Mouse (Mus musculus) spleen, adult 2 months (tissue): ENCODE measurements around the gene Adamts20. TPM values are rescaled to one million over a fixed set of nuclear protein-coding genes. Genes with fewer than 3 reads are reported as not detected.
A peak's percentile ranks its signal among the peaks of the same experiment; 100 is the strongest.

Source experiments
- DNase-seq, 2 experiments: peaks; one replicate each; pipeline versions ENCODE4 v3.0.0 to v3.0.0-alpha.2; 2012 to 2021; ENCODE audit warnings: low spot score in 2 of 2, low read depth in 1 of 2
- H3K27ac ChIP-seq: fragments of 200-500 bp; 2 replicates; pipeline ENCODE4 v1.5.1; 2012; ENCODE audit warnings: low read length, inconsistent platforms; ENCODE audit not compliant: insufficient read depth
- H3K27me3 ChIP-seq: fragments of 200-500 bp; 2 replicates; pipeline ENCODE4 v1.6.1; 2012; ENCODE audit warnings: mild to moderate bottlenecking, moderate library complexity, low read length, inconsistent platforms; ENCODE audit not compliant: control insufficient read depth, insufficient read depth
- H3K36me3 ChIP-seq: fragments of 200-500 bp; 2 replicates; pipeline ENCODE4 v1.6.1; 2012; ENCODE audit warnings: mild to moderate bottlenecking, low read length, inconsistent platforms; ENCODE audit not compliant: control insufficient read depth, insufficient read depth
- H3K4me1 ChIP-seq: fragments of 200-500 bp; 2 replicates; pipeline ENCODE4 v1.6.1; 2011; ENCODE audit warnings: inconsistent platforms; ENCODE audit not compliant: control insufficient read depth, insufficient read depth, insufficient read length
- H3K4me3 ChIP-seq: fragments of 200-500 bp; 2 replicates; pipeline ENCODE4 v1.5.1; 2011; ENCODE audit warnings: mild to moderate bottlenecking, inconsistent platforms; ENCODE audit not compliant: insufficient read depth, insufficient read length; ENCODE audit errors: extremely low read depth
- CTCF ChIP-seq: fragments of 200-500 bp; IDR thresholded peaks from 2 replicates; pipeline ENCODE4 v1.5.1; 2011; ENCODE audit warnings: mild to moderate bottlenecking, inconsistent platforms; ENCODE audit not compliant: insufficient read depth, insufficient read length, insufficient replicate concordance; ENCODE audit errors: extremely low read depth
- POLR2A ChIP-seq: fragments of 200-500 bp; IDR thresholded peaks from 2 replicates; pipeline ENCODE4 v1.6.1; 2011; ENCODE audit warnings: low read depth, low read length, inconsistent platforms
- WGBS: fragments of 180-500 bp; shearing (Covaris S2); methylation state at CpG from one replicate; pipeline ENCODE4 v1.1.7; 2018; 5-methylcytosine and 5-hydroxymethylcytosine counted together
- polyA plus RNA-seq: library from polyadenylated mRNA; depleted of rRNA; stranded (reverse); fragments of >200 nt; gene quantifications from 2 replicates; pipeline ENCODE4 v1.2.3, GENCODE M21; 2012

Adamts20 gene
- polyA plus RNA-seq, 1 experiment = 0.51 TPM

- TF ChIP-seq CTCF = no peak
- Histone ChIP-seq H3K27me3 (no peaks in the 10 kb centered on the region), H3K27ac (no peak overlapping the region), H3K4me1 (peaks cover 2% of the 10 kb centered on the region; the same call in 1 of the 2 replicates), H3K4me3 (no peak overlapping the region), H3K36me3 (no peaks in the 10 kb centered on the region)
- 89% methylated on average over 2 of the region's 2 CpGs for WGBS
- DNase-seq = no peak
Observed at GRCm38 (mm10) chr15:94482555-94482954, 17.3 kb upstream of the Adamts20 start.

- no peak for TF ChIP-seq POLR2A
- TF ChIP-seq CTCF = no peak
Observed at GRCm38 (mm10) chr15:94480792-94481191, 15.6 kb upstream of the Adamts20 start.

GRCm38 (mm10) chr15:94480248-94480647 lies 15.0 kb upstream of the Adamts20 start:
- DNase-seq = no peak
- TF ChIP-seq CTCF = no peak
- TF ChIP-seq POLR2A = no peak
- Histone ChIP-seq H3K27me3 (no peaks in the 10 kb centered on the region), H3K4me3 (no peak overlapping the region), H3K4me1 (peaks cover 2% of the 10 kb centered on the region; the same call in 1 of the 2 replicates), H3K36me3 (no peaks in the 10 kb centered on the region), H3K27ac (no peak overlapping the region)
- 82% methylated on average over 5 of the region's 5 CpGs for WGBS

More at GRCm38 (mm10) chr15:94480792-94481191, 15.6 kb upstream of the Adamts20 start:
- no peaks in the 10 kb centered on the region for H3K27me3 ChIP-seq
- no peak overlapping the region for H3K27ac ChIP-seq
- H3K4me3 ChIP-seq = no peak overlapping the region
- peaks cover 2% of the 10 kb centered on the region; the same call in 1 of the 2 replicates for H3K4me1 ChIP-seq
- no peak for DNase-seq
- no peaks in the 10 kb centered on the region for H3K36me3 ChIP-seq
- 70% methylated on average over 4 of the region's 4 CpGs for WGBS

GRCm38 (mm10) chr15:94479513-94480136 lies 14.4 kb upstream of the Adamts20 start:
- TF ChIP-seq POLR2A (no peak), CTCF (no peak)
- Histone ChIP-seq H3K4me3 (no peak overlapping the region), H3K27ac (no peak overlapping the region), H3K4me1 (peaks cover 2% of the 10 kb centered on the region; the same call in 1 of the 2 replicates), H3K36me3 (no peaks in the 10 kb centered on the region), H3K27me3 (no peaks in the 10 kb centered on the region)
- no peak for DNase-seq
- WGBS = 82% methylated on average over 3 of the region's 3 CpGs

- WGBS = 17% methylated on average over 13 of the region's 13 CpGs
- H3K36me3 ChIP-seq = no peaks in the 10 kb centered on the region
- no peak for TF ChIP-seq CTCF
- TF ChIP-seq POLR2A = no peak
- peaks cover 2% of the 10 kb centered on the region; the same call in 1 of the 2 replicates for H3K4me1 ChIP-seq
- H3K4me3 ChIP-seq = no peak overlapping the region
- H3K27ac ChIP-seq = no peak overlapping the region
- H3K27me3 ChIP-seq = no peaks in the 10 kb centered on the region
- DNase-seq = peak in 1 of 2 experiments; percentile 14
Observed at GRCm38 (mm10) chr15:94478706-94479105, 13.5 kb upstream of the Adamts20 start.

GRCm38 (mm10) chr15:94477287-94477686 lies 12.1 kb upstream of the Adamts20 start:
- no peak overlapping the region for H3K4me3 ChIP-seq
- TF ChIP-seq POLR2A (no peak), CTCF (no peak)
- peaks cover 2% of the 10 kb centered on the region; the same call in 1 of the 2 replicates for H3K4me1 ChIP-seq
- no peak for DNase-seq
- no peaks in the 10 kb centered on the region for H3K27me3 ChIP-seq
- 74% methylated on average over 7 of the region's 7 CpGs for WGBS
- H3K27ac ChIP-seq = no peak overlapping the region
- no peaks in the 10 kb centered on the region for H3K36me3 ChIP-seq

GRCm38 (mm10) chr15:94475975-94476374 lies 10.8 kb upstream of the Adamts20 start:
- no peaks in the 10 kb centered on the region for H3K36me3 ChIP-seq
- no peaks in the 10 kb centered on the region for H3K27me3 ChIP-seq
- DNase-seq = no peak
- H3K4me1 ChIP-seq = peaks cover 2% of the 10 kb centered on the region; the same call in 1 of the 2 replicates
- no peak overlapping the region for H3K27ac ChIP-seq
- 83% methylated on average over 5 of the region's 5 CpGs for WGBS
- no peak overlapping the region for H3K4me3 ChIP-seq
- TF ChIP-seq POLR2A (no peak), CTCF (no peak)
